In the genomic region with DNA sequence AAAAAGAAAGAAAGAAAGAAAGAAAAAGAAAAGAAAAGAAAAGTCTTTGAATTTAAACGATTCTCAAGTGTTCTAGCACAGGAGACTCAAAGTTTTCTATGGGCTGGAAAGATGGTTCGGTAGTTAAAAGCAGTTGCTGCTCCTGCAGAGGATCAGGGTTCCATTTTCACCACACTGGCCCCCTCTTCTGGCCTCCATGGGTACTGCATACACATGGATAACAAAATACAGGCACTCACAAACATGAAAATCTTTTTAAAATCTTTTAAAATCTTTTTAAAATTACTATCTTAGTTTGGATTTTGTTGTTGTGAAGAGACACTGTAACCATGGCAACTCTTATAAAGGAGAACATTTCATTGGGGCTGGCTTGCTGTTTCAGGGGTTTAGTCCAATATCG, we compare ENCODE assay signal across 12 mouse cellular contexts. TPM values are rescaled to one million over a fixed set of nuclear protein-coding genes. Genes with fewer than 3 reads are reported as not detected.
DNase-seq lines count a peak whose midpoint lies in the region; ATAC-seq and TF ChIP-seq lines count a peak whose summit lies in the region.
"Had no signal": no experiment of that assay in that cellular context is flagged by ENCODE, and none has a peak within 500 bp of the region (broad histone marks: within the 10 kb centered on the region; RNA-seq: fewer than 3 reads in every experiment).

No protein-coding gene starts in this region.

- WGBS in cerebellum, adult 2 months, result 67% methylated on average over 3 of the region's 3 CpGs
- 65% methylated on average over 3 of the region's 3 CpGs for WGBS in limb, embryonic 11.5 days

- H3K9ac ChIP-seq in ES-E14 (ENCODE audit: insufficient read depth, low read depth, low read length, poor library complexity, severe bottlenecking), result no peak overlapping the region
- H3K9ac ChIP-seq in limb, embryonic 11.5 days (ENCODE audit: low read length), result no peak overlapping the region
- H3K9ac ChIP-seq: hindbrain, embryonic 12.5 days had no signal

- DNase-seq in cerebellum, adult 2 months, result no peak
- DNase-seq in cerebellum, adult 8-10 months, result no peak
- DNase-seq in left cerebral cortex, adult 2 months (ENCODE audit: extremely low spot score in 1 of 2, low spot score in 2 of 2), result no peak
- no peak for DNase-seq in left cerebral cortex, postnatal 25 days (ENCODE audit: low spot score in 2 of 2)
- peak; percentile 62 for DNase-seq in ES-E14 (ENCODE audit: low read depth, low spot score)
- peak; percentile 63 for DNase-seq in limb, embryonic 11.5 days (ENCODE audit: low spot score)
- DNase-seq in adrenal gland, adult 8-10 months, result no peak
- DNase-seq in left cerebral cortex, postnatal 10 days (ENCODE audit: extremely low spot score in 1 of 2, low spot score in 2 of 2), result no peak
- DNase-seq: adrenal gland, postnatal 25 days; gastrocnemius, postnatal 25 days had no signal

- H3K27me3 ChIP-seq in cerebellum, adult 2 months (ENCODE audit: control insufficient read depth, insufficient read depth, low read length), result no peaks in the 10 kb centered on the region
- H3K27me3 ChIP-seq in limb, embryonic 11.5 days (ENCODE audit: control insufficient read depth, insufficient read depth, low read length), result no peaks in the 10 kb centered on the region
- H3K27me3 ChIP-seq: hindbrain, embryonic 12.5 days had no signal

- H3K4me1 ChIP-seq in cerebellum, adult 2 months (ENCODE audit: control insufficient read depth, insufficient read depth, low read length), result no peaks in the 10 kb centered on the region
- H3K4me1 ChIP-seq in ES-E14 (ENCODE audit: control insufficient read depth in 2 of 2, insufficient read depth in 2 of 2, low read length in 2 of 2, poor library complexity in 1 of 2), result peaks cover 0 to 4% of the 10 kb centered on the region in 2 experiments; a peak in 1 of 4 replicates
- no peaks in the 10 kb centered on the region for H3K4me1 ChIP-seq in limb, embryonic 11.5 days (ENCODE audit: control insufficient read depth, insufficient read depth, low read length)

- intact Hi-C loops in left cerebral cortex, adult 2 months (cut with DNase I), result no loop called here
- intact Hi-C loops in left cerebral cortex, postnatal 25 days (cut with DNase I), result no loop called here
- intact Hi-C loops in left cerebral cortex, postnatal 10 days (cut with DNase I), result no loop called here

- no peak for ATAC-seq in limb, embryonic 11.5 days (ENCODE audit: insufficient number of reproducible peaks, low FRiP score, low TSS enrichment, low read depth)

- no peaks in the 10 kb centered on the region for H3K9me3 ChIP-seq in ES-E14 (ENCODE audit: control insufficient read depth, insufficient read depth, low read depth, low read length)
- no peaks in the 10 kb centered on the region for H3K9me3 ChIP-seq in limb, embryonic 11.5 days (ENCODE audit: control insufficient read depth, low read length)

- TF ChIP-seq CTCF in cerebellum, adult 2 months (IDR thresholded peaks at IDR 0.05; ENCODE audit: borderline replicate concordance, insufficient read depth, low read depth, low read length), result peak; percentile 14; the same call in 1 of the 2 replicates
- peak; percentile 25; the same call in 1 of the 2 replicates for TF ChIP-seq CTCF in left cerebral cortex, adult 2 months (IDR thresholded peaks at IDR 0.05)

- H3K36me3 ChIP-seq in ES-E14 (ENCODE audit: control insufficient read depth, insufficient read depth, low read length, poor library complexity, severe bottlenecking), result no peaks in the 10 kb centered on the region
- no peaks in the 10 kb centered on the region for H3K36me3 ChIP-seq in limb, embryonic 11.5 days (ENCODE audit: control insufficient read depth, insufficient read depth, low read length)
- H3K36me3 ChIP-seq: hindbrain, embryonic 12.5 days had no signal

- H3K4me3 ChIP-seq in cerebellum, adult 2 months (replicated peaks; ENCODE audit: insufficient read depth, low read depth, low read length), result no peak overlapping the region
- no peak overlapping the region for H3K4me3 ChIP-seq in left cerebral cortex, adult 2 months
- no peak overlapping the region for H3K4me3 ChIP-seq in ES-E14 (ENCODE audit: insufficient read depth in 1 of 2, low read depth in 1 of 2, low read length in 2 of 2, poor library complexity in 1 of 2, severe bottlenecking in 1 of 2)
- no peak overlapping the region for H3K4me3 ChIP-seq in limb, embryonic 11.5 days (ENCODE audit: low read depth, low read length)
- H3K4me3 ChIP-seq: hindbrain, embryonic 12.5 days had no signal

- no peak for TF ChIP-seq POLR2A in cerebellum, adult 2 months (IDR thresholded peaks at IDR 0.05; ENCODE audit: borderline replicate concordance, insufficient read depth, low read length)

- no peak overlapping the region for H3K4me2 ChIP-seq in limb, embryonic 11.5 days (ENCODE audit: low read depth, severe bottlenecking)
- H3K4me2 ChIP-seq: hindbrain, embryonic 12.5 days had no signal

- in situ Hi-C loops in ES-E14 (cut with MboI; ENCODE audit: low sequenced_read_pairs in 2 of 2, unreplicated experiment in 2 of 2), result no loop called here

- no peak overlapping the region for H3K27ac ChIP-seq in cerebellum, adult 2 months (ENCODE audit: insufficient read depth, low read length)
- H3K27ac ChIP-seq in left cerebral cortex, adult 2 months, result no peak overlapping the region
- no peak overlapping the region for H3K27ac ChIP-seq in ES-E14 (ENCODE audit: insufficient read depth, low read depth, low read length, poor library complexity, severe bottlenecking)
- H3K27ac ChIP-seq in limb, embryonic 11.5 days (replicated peaks; ENCODE audit: low read depth, low read length), result no peak overlapping the region
- H3K27ac ChIP-seq: hindbrain, embryonic 12.5 days had no signal

TF ChIP-seq in ES-E14, 5 proteins besides CTCF, POLR2A, EP300 and RAD21:
- TF ChIP-seq CHD2 (IDR thresholded peaks at IDR 0.05; ENCODE audit: low read depth, low read length), result no peak
- no peak for TF ChIP-seq HCFC1 (IDR thresholded peaks at IDR 0.05; ENCODE audit: borderline replicate concordance, insufficient read depth, low read length)
- TF ChIP-seq ZNF384 (IDR thresholded peaks at IDR 0.05; ENCODE audit: low read depth, low read length), result peak; percentile 59; the same call in 1 of the 2 replicates
- TF ChIP-seq ZC3H11A (IDR thresholded peaks at IDR 0.05; ENCODE audit: borderline replicate concordance, low read depth, low read length), result peak; percentile 47; the same call in 1 of the 2 replicates
- no peak for TF ChIP-seq MAFK (IDR thresholded peaks at IDR 0.05; ENCODE audit: insufficient read depth, low read depth, low read length)

RNA-seq across cellular contexts. Expression of gene Lrp3, which starts 15.0 kb away (rescaled TPM):
- 62.9 and 64.7 TPM in 2 replicates for polyA plus RNA-seq in cerebellum, adult 2 months (2012; rRNA removed)
- total RNA-seq in left cerebral cortex, adult 2 months (2021), result 10 to 100 TPM; 80.8 to 86.8 TPM
- 10 to 100 TPM; 79.3 to 81.5 TPM for total RNA-seq in left cerebral cortex, postnatal 25 days (2021)
- 3.1 and 3.7 TPM in 2 replicates for total RNA-seq in ES-E14 (2012; rRNA removed)
- 8.2 and 9.8 TPM in 2 replicates for polyA plus RNA-seq in limb, embryonic 11.5 days (2014; fragmentation: Nextera tagmentation; extraction: Ambion mirVana)
- total RNA-seq in adrenal gland, adult 8-10 months (2022), result 10 to 100 TPM; 21.8 to 24.6 (median 24.3) TPM
- 10 to 100 TPM; 88.1 to 90.1 TPM for total RNA-seq in left cerebral cortex, postnatal 10 days (2021)

RNA-seq across cellular contexts. Expression of gene Slc7a10, which starts 44.1 kb away (rescaled TPM):
- polyA plus RNA-seq in cerebellum, adult 2 months (2012; rRNA removed), result 91.3 and 100 TPM in 2 replicates
- 10 to 100 TPM; 37.1 to 47.6 TPM for total RNA-seq in left cerebral cortex, adult 2 months (2021)
- total RNA-seq in left cerebral cortex, postnatal 25 days (2021), result 10 to 100 TPM; 40.8 to 50.6 TPM
- total RNA-seq in ES-E14 (2012; rRNA removed), result 0.26 TPM in 1 of 2 replicates, not detected in the other
- 0.16 TPM in 1 of 2 replicates, not detected in the other for polyA plus RNA-seq in limb, embryonic 11.5 days (2014; fragmentation: Nextera tagmentation; extraction: Ambion mirVana)
- 10 to 100 TPM; 12.2 to 29.7 (median 14.9) TPM for total RNA-seq in adrenal gland, adult 8-10 months (2022)
- 10 to 100 TPM; 42.6 to 43.4 TPM for total RNA-seq in left cerebral cortex, postnatal 10 days (2021)
- polyA plus RNA-seq: C2C12 had no signal

Comparison
In these comparisons a context has a peak if more than half of its experiments do, and no peak if none do; other contexts are left out.
1. DNase-seq: peak in ES-E14 (single experiment) and limb, embryonic 11.5 days (single experiment); none in cerebellum, adult 2 months (0 of 2), cerebellum, adult 8-10 months (single experiment), left cerebral cortex, adult 2 months (0 of 2), left cerebral cortex, postnatal 25 days (0 of 2), adrenal gland, adult 8-10 months (single experiment) and left cerebral cortex, postnatal 10 days (0 of 2).
2. RNA of gene Slc7a10, which starts 44.1 kb away (total RNA-seq): 40.8 to 50.6 TPM in left cerebral cortex, postnatal 25 days, 37.1 to 47.6 TPM in left cerebral cortex, adult 2 months, 42.6 to 43.4 TPM in left cerebral cortex, postnatal 10 days and 12.2 to 29.7 TPM in adrenal gland, adult 8-10 months; 0.26 TPM in ES-E14; every median in the first group is over 10 times any median in the second.